Mouse (Mus musculus): ENCODE data around the gene Jak3. TPM values are rescaled to one million over a fixed set of nuclear protein-coding genes. Genes with fewer than 3 reads are reported as not detected.

The Jak3 gene
- polyA plus RNA-seq, 1 experiment from 2014 or later = 11.5 TPM

Small RNA genes within 50 kb of the gene (microRNA-seq; reads per million reads assigned to microRNA genes)
- not detected for gene Mir6769b

Other genes with a start within 250 kb of the Jak3 start
- 24.0 and 25.1 TPM in 2 replicates for gene Abhd8, start 212.6 kb upstream of the Jak3 start, polyA plus RNA-seq (2015; fragmentation: Nextera tagmentation; extraction: Ambion mirVana)
- gene Mrpl34, start 211.3 kb upstream of the Jak3 start, polyA plus RNA-seq (2015; fragmentation: Nextera tagmentation; extraction: Ambion mirVana) = 224 and 234 TPM in 2 replicates
- 88.1 and 91.7 TPM in 2 replicates for gene Dda1, start 207.1 kb upstream of the Jak3 start, polyA plus RNA-seq (2015; fragmentation: Nextera tagmentation; extraction: Ambion mirVana)
- gene Ano8, start 190.3 kb upstream of the Jak3 start, polyA plus RNA-seq (2015; fragmentation: Nextera tagmentation; extraction: Ambion mirVana) = 0.20 and 0.43 TPM in 2 replicates
- 14.0 and 14.9 TPM in 2 replicates for gene Gtpbp3, start 188.2 kb upstream of the Jak3 start, polyA plus RNA-seq (2015; fragmentation: Nextera tagmentation; extraction: Ambion mirVana)
- gene Plvap, start 164.5 kb upstream of the Jak3 start, polyA plus RNA-seq (2015; fragmentation: Nextera tagmentation; extraction: Ambion mirVana) = 70.9 and 80.9 TPM in 2 replicates
- gene Ccdc194, start 150.6 kb upstream of the Jak3 start, polyA plus RNA-seq (2015; fragmentation: Nextera tagmentation; extraction: Ambion mirVana) = 0.26 and 0.28 TPM in 2 replicates
- 38.8 and 42.0 TPM in 2 replicates for gene Bst2, start 138.8 kb upstream of the Jak3 start, polyA plus RNA-seq (2015; fragmentation: Nextera tagmentation; extraction: Ambion mirVana)
- gene Mvb12a, start 133.4 kb upstream of the Jak3 start, polyA plus RNA-seq (2015; fragmentation: Nextera tagmentation; extraction: Ambion mirVana) = 126 and 130 TPM in 2 replicates
- gene Tmem221, start 117.4 kb upstream of the Jak3 start, polyA plus RNA-seq (2015; fragmentation: Nextera tagmentation; extraction: Ambion mirVana) = 1.3 and 1.8 TPM in 2 replicates
- gene Nxnl1, start 109.7 kb upstream of the Jak3 start, polyA plus RNA-seq (2015; fragmentation: Nextera tagmentation; extraction: Ambion mirVana) = 0.06 TPM in 1 of 2 replicates, not detected in the other
- gene Slc27a1, start 107.4 kb upstream of the Jak3 start, polyA plus RNA-seq (2015; fragmentation: Nextera tagmentation; extraction: Ambion mirVana) = 21.0 and 24.3 TPM in 2 replicates
- 244 and 252 TPM in 2 replicates for gene Pgls, start 84.1 kb upstream of the Jak3 start, polyA plus RNA-seq (2015; fragmentation: Nextera tagmentation; extraction: Ambion mirVana)
- gene Fam129c, start 78.6 kb upstream of the Jak3 start, polyA plus RNA-seq (2015; fragmentation: Nextera tagmentation; extraction: Ambion mirVana) = 3.0 and 3.5 TPM in 2 replicates
- 68.0 and 70.5 TPM in 2 replicates for gene Colgalt1, start 65.3 kb upstream of the Jak3 start, polyA plus RNA-seq (2015; fragmentation: Nextera tagmentation; extraction: Ambion mirVana)
- 0.98 and 1.2 TPM in 2 replicates for gene Unc13a, start 4.5 kb upstream of the Jak3 start, polyA plus RNA-seq (2015; fragmentation: Nextera tagmentation; extraction: Ambion mirVana)
- 2.4 and 2.5 TPM in 2 replicates for gene Insl3, start 12.9 kb downstream of the Jak3 start, polyA plus RNA-seq (2015; fragmentation: Nextera tagmentation; extraction: Ambion mirVana)
- 19.2 and 20.9 TPM in 2 replicates for gene B3gnt3, start 25.5 kb downstream of the Jak3 start, polyA plus RNA-seq (2015; fragmentation: Nextera tagmentation; extraction: Ambion mirVana)
- gene Fcho1, start 49.4 kb downstream of the Jak3 start, polyA plus RNA-seq (2015; fragmentation: Nextera tagmentation; extraction: Ambion mirVana) = 5.0 and 6.4 TPM in 2 replicates
- gene Zfp709, start 205.7 kb downstream of the Jak3 start, polyA plus RNA-seq (2015; fragmentation: Nextera tagmentation; extraction: Ambion mirVana) = 4.6 and 5.1 TPM in 2 replicates
- 3.0 and 3.8 TPM in 2 replicates for gene Zfp882, start 232.3 kb downstream of the Jak3 start, polyA plus RNA-seq (2015; fragmentation: Nextera tagmentation; extraction: Ambion mirVana)
- gene Zfp617, start 232.3 kb downstream of the Jak3 start, polyA plus RNA-seq (2015; fragmentation: Nextera tagmentation; extraction: Ambion mirVana) = 18.5 and 21.6 TPM in 2 replicates